Mouse (Mus musculus) ES-E14 (cell line): ENCODE measurements around the gene Krtcap2.

Experiments used
- HCFC1 ChIP-seq: IDR thresholded peaks from 2 replicates; pipeline ENCODE4 v1.6.1; 2012; ENCODE audit warnings: low read length, inconsistent platforms, borderline replicate concordance; ENCODE audit not compliant: insufficient read depth
- MAFK ChIP-seq: IDR thresholded peaks from 2 replicates; pipeline ENCODE4 v1.6.1; 2014; ENCODE audit warnings: mild to moderate bottlenecking, low read depth, low read length, inconsistent platforms; ENCODE audit not compliant: insufficient read depth

DNA sequence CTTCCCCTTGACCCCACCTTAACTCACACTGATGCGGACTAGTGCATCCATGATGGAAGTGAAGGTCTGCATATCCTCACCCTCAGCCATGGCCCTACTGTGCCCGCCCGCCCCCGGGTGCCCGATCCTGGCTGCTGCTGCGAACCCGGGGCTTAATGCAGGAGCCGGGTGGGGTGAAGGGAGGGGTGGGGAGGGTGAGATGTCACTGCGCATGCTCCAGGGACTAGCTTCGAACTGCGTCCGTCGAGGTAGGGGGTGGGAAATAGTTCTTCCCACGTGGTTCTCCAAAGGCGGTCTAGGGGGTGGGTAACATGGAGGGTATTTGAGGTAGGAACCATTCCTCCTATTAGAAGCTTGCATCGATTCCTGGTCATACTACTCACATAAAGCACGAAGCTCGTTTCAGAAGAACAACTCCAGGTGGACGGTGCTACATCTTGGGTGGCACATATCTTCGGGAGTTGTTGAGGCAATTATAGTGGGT, at the start of gene Krtcap2:
- no peak for TF ChIP-seq HCFC1
- no peak for TF ChIP-seq MAFK
